In genomic region chr4:43057654-43058053, GRCm38 (mm10) we compare ENCODE assay signal across 13 mouse cellular contexts.
DNase-seq lines count a peak whose midpoint lies in the region.
"Had no signal": no experiment of that assay in that cellular context is flagged by ENCODE, and none has a peak within 500 bp of the region (broad histone marks: within the 10 kb centered on the region; RNA-seq: fewer than 3 reads in every experiment).

No protein-coding gene starts in this region.

- DNase-seq in cerebellum, adult 11-12 months, result peak; percentile 5
- DNase-seq in cerebellum, postnatal 36 days, result no peak
- peak; percentile 43 for DNase-seq in lung, postnatal 36 days
- DNase-seq in lung, postnatal 14 days, result no peak
- DNase-seq in thymus, postnatal 25 days, result no peak
- DNase-seq: adrenal gland, adult 8-10 months; adrenal gland, postnatal 14 days; adrenal gland, postnatal 36 days; B cell, adult 2 months; cerebellum, adult 18-20 months; cerebellum, adult 8-10 months; cerebellum, adult 9-11 months; cerebellum, postnatal 14 days had no signal

Comparison
In these comparisons a context has a peak if more than half of its experiments do, and no peak if none do; other contexts are left out.
1. DNase-seq: peak in cerebellum, adult 11-12 months (single experiment) and lung, postnatal 36 days (single experiment); none in cerebellum, postnatal 36 days (0 of 2), lung, postnatal 14 days (single experiment) and thymus, postnatal 25 days (single experiment).